Mouse (Mus musculus): Measurements from ENCODE around the gene Exoc4. TPM values are rescaled to one million over a fixed set of nuclear protein-coding genes. Genes with fewer than 3 reads are reported as not detected.

Exoc4 gene
- polyA plus RNA-seq, 1 experiment from 2014 or later: 44.6 TPM

DNA sequence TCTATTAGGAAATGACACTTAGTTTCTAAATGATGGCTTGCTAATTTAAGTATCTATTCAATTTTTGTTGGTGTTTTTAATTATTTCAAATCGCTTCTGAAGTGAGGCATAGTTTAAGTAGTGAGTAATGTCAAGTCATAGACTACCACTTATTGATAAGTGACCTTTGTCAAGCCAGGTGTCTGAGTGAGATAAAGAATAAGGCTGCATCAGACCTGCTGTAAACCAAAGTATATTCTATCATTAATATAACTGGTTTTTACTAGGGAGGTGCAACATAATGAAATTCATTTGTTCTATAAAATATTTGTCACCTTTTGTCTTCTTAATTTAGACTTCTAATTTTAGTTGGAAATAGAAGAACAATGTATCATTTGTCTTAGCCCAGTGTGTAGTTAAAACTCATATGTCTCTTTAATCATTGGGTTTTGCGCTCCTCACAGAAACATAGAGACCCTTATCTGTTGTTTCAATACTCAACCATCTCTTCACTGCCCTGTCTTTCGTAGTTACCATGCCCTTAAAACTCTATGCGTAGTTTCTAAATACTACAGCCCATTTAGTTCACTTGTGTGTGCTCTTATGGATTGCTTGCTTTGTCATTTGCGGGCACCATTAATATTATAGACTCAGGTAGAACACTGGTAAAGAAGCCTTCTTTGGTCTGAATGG lies 217.4 kb downstream of the Exoc4 start:
- WGBS: 91% methylated on average over 5 of the region's 5 CpGs
- DNase-seq (ENCODE audit: low spot score): no peak
- Histone ChIP-seq H3K9ac (ENCODE audit: low read depth, low read length) (no peak overlapping the region), H3K4me2 (replicated peaks; ENCODE audit: low read depth, low read length) (no peak overlapping the region), H3K27ac (ENCODE audit: low read depth, low read length) (no peak overlapping the region), H3K9me3 (ENCODE audit: control insufficient read depth, low read length) (no peaks in the 10 kb centered on the region), H3K4me1 (replicated peaks; ENCODE audit: control insufficient read depth, insufficient read depth, low read length) (no peaks in the 10 kb centered on the region), H3K4me3 (ENCODE audit: low read depth, low read length) (no peak overlapping the region), H3K36me3 (ENCODE audit: control insufficient read depth, insufficient read depth, low read length) (no peaks in the 10 kb centered on the region), H3K27me3 (ENCODE audit: control insufficient read depth, insufficient read depth, low read length) (no peaks in the 10 kb centered on the region)
- no peak for ATAC-seq (ENCODE audit: low FRiP score)

- H3K9ac ChIP-seq (ENCODE audit: low read depth, low read length): no peak overlapping the region
- 94% methylated on average over 5 of the region's 5 CpGs for WGBS
These were observed 219.6 kb downstream of the Exoc4 start for GRCm38 (mm10) chr6:33468480-33468879.

GRCm38 (mm10) chr6:33476134-33476533 lies 227.2 kb downstream of the Exoc4 start:
- no peak overlapping the region for H3K4me3 ChIP-seq (ENCODE audit: low read depth, low read length)
- H3K4me2 ChIP-seq (replicated peaks; ENCODE audit: low read depth, low read length): no peak overlapping the region
- DNase-seq (ENCODE audit: low spot score): no peak
- H3K36me3 ChIP-seq (ENCODE audit: control insufficient read depth, insufficient read depth, low read length): no peaks in the 10 kb centered on the region
- WGBS: 95% methylated on average over 2 of the region's 2 CpGs
- no peak overlapping the region for H3K9ac ChIP-seq (ENCODE audit: low read depth, low read length)
- no peaks in the 10 kb centered on the region for H3K9me3 ChIP-seq (ENCODE audit: control insufficient read depth, low read length)
- H3K4me1 ChIP-seq (replicated peaks; ENCODE audit: control insufficient read depth, insufficient read depth, low read length): no peaks in the 10 kb centered on the region
- no peaks in the 10 kb centered on the region for H3K27me3 ChIP-seq (ENCODE audit: control insufficient read depth, insufficient read depth, low read length)
- H3K27ac ChIP-seq (ENCODE audit: low read depth, low read length): no peak overlapping the region
- no peak for ATAC-seq (ENCODE audit: low FRiP score)

More at GRCm38 (mm10) chr6:33468480-33468879, 219.6 kb downstream of the Exoc4 start:
- H3K27ac ChIP-seq (ENCODE audit: low read depth, low read length): no peak overlapping the region
- ATAC-seq (ENCODE audit: low FRiP score): no peak
- H3K4me2 ChIP-seq (replicated peaks; ENCODE audit: low read depth, low read length): no peak overlapping the region
- no peaks in the 10 kb centered on the region for H3K27me3 ChIP-seq (ENCODE audit: control insufficient read depth, insufficient read depth, low read length)
- no peak for DNase-seq (ENCODE audit: low spot score)
- H3K36me3 ChIP-seq (ENCODE audit: control insufficient read depth, insufficient read depth, low read length): no peaks in the 10 kb centered on the region
- H3K9me3 ChIP-seq (ENCODE audit: control insufficient read depth, low read length): no peaks in the 10 kb centered on the region
- no peaks in the 10 kb centered on the region for H3K4me1 ChIP-seq (replicated peaks; ENCODE audit: control insufficient read depth, insufficient read depth, low read length)
- no peak overlapping the region for H3K4me3 ChIP-seq (ENCODE audit: low read depth, low read length)

DNA sequence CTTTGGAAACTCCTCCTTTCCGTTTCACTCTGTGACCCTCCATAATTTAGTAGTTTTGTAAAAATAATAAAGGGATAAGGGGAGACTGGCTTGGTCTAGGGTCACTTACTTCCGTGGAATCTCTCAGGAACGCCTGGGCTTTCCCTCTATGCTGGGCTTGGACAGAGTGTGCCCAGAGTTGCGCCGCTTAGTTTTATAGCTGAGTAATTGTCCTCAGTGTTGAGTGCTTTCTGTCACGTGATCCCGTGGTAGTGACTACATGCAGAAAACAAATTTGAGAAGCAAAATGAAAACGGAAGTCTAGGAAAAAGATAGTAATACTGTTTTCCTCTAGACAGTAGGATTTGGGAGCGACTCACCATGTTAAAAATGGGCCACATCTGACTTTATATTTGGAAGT lies 235.7 kb downstream of the Exoc4 start:
- Histone ChIP-seq H3K4me1 (replicated peaks; ENCODE audit: control insufficient read depth, insufficient read depth, low read length) (no peaks in the 10 kb centered on the region), H3K9ac (ENCODE audit: low read depth, low read length) (no peak overlapping the region), H3K4me3 (ENCODE audit: low read depth, low read length) (no peak overlapping the region), H3K27me3 (ENCODE audit: control insufficient read depth, insufficient read depth, low read length) (no peaks in the 10 kb centered on the region), H3K9me3 (ENCODE audit: control insufficient read depth, low read length) (no peaks in the 10 kb centered on the region), H3K4me2 (replicated peaks; ENCODE audit: low read depth, low read length) (no peak overlapping the region), H3K27ac (ENCODE audit: low read depth, low read length) (no peak overlapping the region), H3K36me3 (ENCODE audit: control insufficient read depth, insufficient read depth, low read length) (no peaks in the 10 kb centered on the region)
- no peak for DNase-seq (ENCODE audit: low spot score)
- no peak for ATAC-seq (ENCODE audit: low FRiP score)
- WGBS: 89% methylated on average over 9 of the region's 9 CpGs

DNA sequence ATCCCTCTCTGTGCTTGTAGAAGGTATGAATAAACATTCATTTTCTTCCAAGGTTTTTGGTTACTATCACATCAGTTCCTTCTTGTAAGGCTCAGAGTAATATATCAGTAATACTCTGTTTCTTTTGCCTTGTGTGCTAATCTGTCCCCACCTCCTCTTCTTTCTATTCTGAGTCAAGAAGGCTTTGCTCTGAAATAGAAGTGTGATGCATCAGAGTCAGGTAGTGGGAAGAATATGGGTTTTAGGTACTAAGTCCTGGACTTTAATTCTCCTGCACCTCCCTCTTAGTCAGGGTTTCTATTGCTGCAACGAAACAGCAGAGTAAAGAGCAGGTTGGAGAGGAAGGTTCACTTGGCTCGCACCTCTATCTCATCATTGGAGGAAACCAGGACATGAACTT lies 240.9 kb downstream of the Exoc4 start:
- 96% methylated on average over 2 of the region's 2 CpGs for WGBS

DNA sequence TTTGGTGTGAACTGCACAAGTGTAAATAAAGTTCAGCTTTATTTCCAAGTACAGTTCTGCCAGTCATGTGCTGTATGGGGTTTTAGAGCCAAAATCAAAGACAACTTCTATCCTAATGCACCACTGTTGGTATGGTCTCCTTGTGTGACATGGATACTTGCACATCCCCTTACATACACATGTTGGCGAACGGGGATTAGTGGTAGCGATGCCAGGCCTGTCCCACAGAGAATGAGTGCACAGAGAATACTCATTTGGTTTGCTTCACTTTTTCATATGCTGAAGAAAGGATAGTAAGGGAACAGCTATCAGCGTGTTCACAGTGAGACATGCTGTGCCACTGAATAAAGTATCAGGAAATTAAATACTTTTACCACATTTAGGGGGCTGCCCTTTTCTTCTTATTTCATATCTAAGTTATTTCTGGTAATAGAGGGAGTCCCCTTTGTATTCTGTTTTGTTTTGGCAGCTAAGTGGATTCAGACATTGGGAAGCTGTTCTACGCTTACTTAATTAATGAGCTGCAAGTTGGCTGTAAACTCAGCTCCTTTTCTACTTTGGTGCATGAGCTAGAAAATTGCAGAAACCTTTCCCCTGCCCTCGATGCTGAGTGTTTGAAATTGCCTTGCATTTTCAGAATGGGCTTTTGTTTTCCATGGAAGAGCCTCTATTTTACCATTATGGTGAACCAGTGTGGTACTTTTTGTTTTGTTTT lies 247.4 kb downstream of the Exoc4 start:
- Histone ChIP-seq H3K9ac (ENCODE audit: low read depth, low read length) (no peak overlapping the region), H3K36me3 (ENCODE audit: control insufficient read depth, insufficient read depth, low read length) (no peaks in the 10 kb centered on the region), H3K4me3 (ENCODE audit: low read depth, low read length) (no peak overlapping the region), H3K27me3 (ENCODE audit: control insufficient read depth, insufficient read depth, low read length) (no peaks in the 10 kb centered on the region), H3K9me3 (ENCODE audit: control insufficient read depth, low read length) (no peaks in the 10 kb centered on the region), H3K4me2 (replicated peaks; ENCODE audit: low read depth, low read length) (no peak overlapping the region), H3K27ac (ENCODE audit: low read depth, low read length) (peak overlapping the region; percentile 11; the same call in 1 of the 2 replicates), H3K4me1 (replicated peaks; ENCODE audit: control insufficient read depth, insufficient read depth, low read length) (no peaks in the 10 kb centered on the region; the same call in 1 of the 2 replicates)
- ATAC-seq (ENCODE audit: low FRiP score) (no peak), DNase-seq (ENCODE audit: low spot score) (no peak)
- WGBS: 75% methylated on average over 6 of the region's 6 CpGs

More for the DNA sequence above, 240.9 kb downstream of the Exoc4 start:
- ATAC-seq (ENCODE audit: low FRiP score) (no peak), DNase-seq (ENCODE audit: low spot score) (no peak)
- H3K36me3 ChIP-seq (ENCODE audit: control insufficient read depth, insufficient read depth, low read length): no peaks in the 10 kb centered on the region
- H3K27ac ChIP-seq (ENCODE audit: low read depth, low read length): no peak overlapping the region
- H3K27me3 ChIP-seq (ENCODE audit: control insufficient read depth, insufficient read depth, low read length): no peaks in the 10 kb centered on the region
- H3K9ac ChIP-seq (ENCODE audit: low read depth, low read length): no peak overlapping the region
- H3K9me3 ChIP-seq (ENCODE audit: control insufficient read depth, low read length): no peaks in the 10 kb centered on the region
- no peak overlapping the region for H3K4me3 ChIP-seq (ENCODE audit: low read depth, low read length)
- H3K4me2 ChIP-seq (replicated peaks; ENCODE audit: low read depth, low read length): no peak overlapping the region
- no peaks in the 10 kb centered on the region for H3K4me1 ChIP-seq (replicated peaks; ENCODE audit: control insufficient read depth, insufficient read depth, low read length)

GRCm38 (mm10) chr6:33497348-33497747 lies 248.5 kb downstream of the Exoc4 start:
- ATAC-seq (ENCODE audit: low FRiP score): peak; percentile 51; the same call in 1 of the 2 replicates
- no peaks in the 10 kb centered on the region for H3K9me3 ChIP-seq (ENCODE audit: control insufficient read depth, low read length)
- H3K4me3 ChIP-seq (ENCODE audit: low read depth, low read length): no peak overlapping the region
- H3K27me3 ChIP-seq (ENCODE audit: control insufficient read depth, insufficient read depth, low read length): no peaks in the 10 kb centered on the region
- H3K9ac ChIP-seq (ENCODE audit: low read depth, low read length): no peak overlapping the region
- peak overlapping the region; percentile 42 for H3K27ac ChIP-seq (ENCODE audit: low read depth, low read length)
- H3K36me3 ChIP-seq (ENCODE audit: control insufficient read depth, insufficient read depth, low read length): no peaks in the 10 kb centered on the region
- H3K4me2 ChIP-seq (replicated peaks; ENCODE audit: low read depth, low read length): no peak overlapping the region
- H3K4me1 ChIP-seq (replicated peaks; ENCODE audit: control insufficient read depth, insufficient read depth, low read length): no peaks in the 10 kb centered on the region; the same call in 1 of the 2 replicates
- peak; percentile 12 for DNase-seq (ENCODE audit: low spot score)

DNA sequence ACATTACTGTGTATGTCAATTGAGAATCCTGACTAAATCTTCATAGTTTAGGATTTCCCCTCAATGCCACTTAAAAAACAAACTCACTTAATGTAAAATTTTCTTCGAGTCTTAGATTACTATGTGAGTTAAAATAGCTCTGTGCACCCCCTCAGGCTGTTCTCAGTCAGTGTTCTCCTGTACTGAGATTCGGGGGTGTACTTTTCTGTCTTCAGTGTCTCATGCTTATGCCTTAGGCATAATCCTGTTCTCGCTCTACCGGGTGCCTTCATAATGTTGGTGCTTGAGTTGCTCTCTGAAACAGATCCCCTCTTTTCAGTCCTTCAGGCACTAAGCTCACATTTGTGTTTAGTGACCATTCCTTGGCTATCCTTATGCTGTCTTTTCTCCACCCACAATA lies 253.5 kb downstream of the Exoc4 start:
- no peaks in the 10 kb centered on the region for H3K4me1 ChIP-seq (replicated peaks; ENCODE audit: control insufficient read depth, insufficient read depth, low read length)
- H3K27me3 ChIP-seq (ENCODE audit: control insufficient read depth, insufficient read depth, low read length): no peaks in the 10 kb centered on the region
- no peak overlapping the region for H3K4me2 ChIP-seq (replicated peaks; ENCODE audit: low read depth, low read length)
- ATAC-seq (ENCODE audit: low FRiP score) (no peak), DNase-seq (ENCODE audit: low spot score) (no peak)
- H3K27ac ChIP-seq (ENCODE audit: low read depth, low read length): no peak overlapping the region
- 83% methylated on average over 4 of the region's 4 CpGs for WGBS
- no peaks in the 10 kb centered on the region for H3K9me3 ChIP-seq (ENCODE audit: control insufficient read depth, low read length)
- no peaks in the 10 kb centered on the region for H3K36me3 ChIP-seq (ENCODE audit: control insufficient read depth, insufficient read depth, low read length)
- H3K9ac ChIP-seq (ENCODE audit: low read depth, low read length): no peak overlapping the region
- no peak overlapping the region for H3K4me3 ChIP-seq (ENCODE audit: low read depth, low read length)

- 86% methylated on average over 3 of the region's 3 CpGs for WGBS
- no peak overlapping the region for H3K4me3 ChIP-seq (ENCODE audit: low read depth, low read length)
- H3K4me2 ChIP-seq (replicated peaks; ENCODE audit: low read depth, low read length): no peak overlapping the region
These were observed 254.5 kb downstream of the Exoc4 start for GRCm38 (mm10) chr6:33503381-33503780.

More at GRCm38 (mm10) chr6:33503381-33503780, 254.5 kb downstream of the Exoc4 start:
- H3K9ac ChIP-seq (ENCODE audit: low read depth, low read length): no peak overlapping the region
- H3K27me3 ChIP-seq (ENCODE audit: control insufficient read depth, insufficient read depth, low read length): no peaks in the 10 kb centered on the region
- DNase-seq (ENCODE audit: low spot score) (no peak), ATAC-seq (ENCODE audit: low FRiP score) (no peak)
- H3K4me1 ChIP-seq (replicated peaks; ENCODE audit: control insufficient read depth, insufficient read depth, low read length): no peaks in the 10 kb centered on the region
- no peak overlapping the region for H3K27ac ChIP-seq (ENCODE audit: low read depth, low read length)
- no peaks in the 10 kb centered on the region for H3K9me3 ChIP-seq (ENCODE audit: control insufficient read depth, low read length)
- H3K36me3 ChIP-seq (ENCODE audit: control insufficient read depth, insufficient read depth, low read length): no peaks in the 10 kb centered on the region

Data from hindbrain, embryonic 11.5 days (tissue).